Comparison of ENCODE assay signal across 19 mouse cellular contexts in genomic region chr4:130815860-130816259, GRCm38 (mm10). TPM values are rescaled to one million over a fixed set of nuclear protein-coding genes. Genes with fewer than 3 reads are reported as not detected.
DNase-seq lines count a peak whose midpoint lies in the region; ATAC-seq lines count a peak whose summit lies in the region.
"Had no signal": no experiment of that assay in that cellular context is flagged by ENCODE, and none has a peak within 500 bp of the region (broad histone marks: within the 10 kb centered on the region; RNA-seq: fewer than 3 reads in every experiment).

No protein-coding gene starts in this region.

- no peak overlapping the region for H3K9ac ChIP-seq in forebrain, embryonic 15.5 days (replicated peaks)
- no peak overlapping the region for H3K9ac ChIP-seq in limb, embryonic 15.5 days
- no peak overlapping the region for H3K9ac ChIP-seq in hindbrain, embryonic 14.5 days
- H3K9ac ChIP-seq: lung, embryonic 14.5 days had no signal

- DNase-seq in forebrain, embryonic 10.5 days (ENCODE audit: extremely low spot score, low spot score) = no peak
- DNase-seq in limb, embryonic 10.5 days (ENCODE audit: low spot score) = no peak
- DNase-seq in brain, adult 2 months (ENCODE audit: low read depth, low spot score) = peak; percentile 70
- DNase-seq in hindbrain, embryonic 14.5 days (ENCODE audit: low spot score) = no peak
- DNase-seq in kidney, postnatal 4 days = no peak
- DNase-seq in embryo, embryonic 11 days = no peak
- DNase-seq: adrenal gland, postnatal 14 days; cerebellum, adult 11 months; liver; lung, embryonic 14.5 days; retina, postnatal 1 day; thymus, adult 2 months had no signal

- no peak for ATAC-seq in forebrain, embryonic 15.5 days (replicated peaks)
- no peak for ATAC-seq in limb, embryonic 15.5 days (ENCODE audit: insufficient number of reproducible peaks, low FRiP score, low TSS enrichment, low read depth)
- no peak for ATAC-seq in hindbrain, embryonic 14.5 days (ENCODE audit: low FRiP score)
- ATAC-seq: inflammation-experienced regulatory T-cells, adult 6 months had no signal

- H3K27ac ChIP-seq in forebrain, embryonic 15.5 days (replicated peaks) = peak overlapping the region; percentile 91
- H3K27ac ChIP-seq in forebrain, embryonic 10.5 days = no peak overlapping the region
- H3K27ac ChIP-seq in limb, embryonic 15.5 days = peak overlapping the region; percentile 11; the same call in 1 of the 2 replicates
- no peak overlapping the region for H3K27ac ChIP-seq in limb, embryonic 10.5 days
- H3K27ac ChIP-seq in hindbrain, embryonic 14.5 days = 0 out of 2 replicates have a peak overlapping the region, but pooled peaks have one; percentile 87
- H3K27ac ChIP-seq: left cerebral cortex, adult 2 months had no signal

- H3K27me3 ChIP-seq in forebrain, embryonic 15.5 days = no peaks in the 10 kb centered on the region
- peaks cover 8% of the 10 kb centered on the region for H3K27me3 ChIP-seq in forebrain, embryonic 10.5 days (ENCODE audit: poor library complexity, severe bottlenecking)
- no peaks in the 10 kb centered on the region for H3K27me3 ChIP-seq in limb, embryonic 15.5 days
- H3K27me3 ChIP-seq in limb, embryonic 10.5 days (ENCODE audit: low read depth, poor library complexity, severe bottlenecking) = no peaks in the 10 kb centered on the region
- no peaks in the 10 kb centered on the region for H3K27me3 ChIP-seq in hindbrain, embryonic 14.5 days (ENCODE audit: control insufficient read depth, insufficient read depth, low read length)

- WGBS in forebrain, embryonic 15.5 days = 59% methylated on average over 8 of the region's 8 CpGs
- 86% methylated on average over 8 of the region's 8 CpGs for WGBS in forebrain, embryonic 10.5 days
- 74% methylated on average over 8 of the region's 8 CpGs for WGBS in limb, embryonic 15.5 days
- 85% methylated on average over 8 of the region's 8 CpGs for WGBS in limb, embryonic 10.5 days
- 86% methylated on average over 8 of the region's 8 CpGs for WGBS in hindbrain, embryonic 14.5 days

- peaks cover 52% of the 10 kb centered on the region for H3K4me1 ChIP-seq in forebrain, embryonic 15.5 days
- peaks cover 42% of the 10 kb centered on the region for H3K4me1 ChIP-seq in forebrain, embryonic 10.5 days
- H3K4me1 ChIP-seq in limb, embryonic 15.5 days = peaks cover 26% of the 10 kb centered on the region
- peaks cover 32% of the 10 kb centered on the region for H3K4me1 ChIP-seq in limb, embryonic 10.5 days
- H3K4me1 ChIP-seq in hindbrain, embryonic 14.5 days (replicated peaks; ENCODE audit: control insufficient read depth, insufficient read depth, low read length) = peaks cover 50% of the 10 kb centered on the region

- H3K36me3 ChIP-seq in forebrain, embryonic 15.5 days = peaks cover 7% of the 10 kb centered on the region; the same call in 1 of the 2 replicates
- H3K36me3 ChIP-seq in forebrain, embryonic 10.5 days (replicated peaks) = peaks cover 15% of the 10 kb centered on the region
- H3K36me3 ChIP-seq in limb, embryonic 15.5 days = peaks cover 10% of the 10 kb centered on the region; the same call in 1 of the 2 replicates
- H3K36me3 ChIP-seq in limb, embryonic 10.5 days = peaks cover 36% of the 10 kb centered on the region
- peaks cover 17% of the 10 kb centered on the region for H3K36me3 ChIP-seq in hindbrain, embryonic 14.5 days (replicated peaks; ENCODE audit: control insufficient read depth, insufficient read depth)
- H3K36me3 ChIP-seq: G1E had no signal

- no peak overlapping the region for H3K4me2 ChIP-seq in forebrain, embryonic 15.5 days (replicated peaks)
- no peak overlapping the region for H3K4me2 ChIP-seq in limb, embryonic 15.5 days
- H3K4me2 ChIP-seq in hindbrain, embryonic 14.5 days (replicated peaks) = no peak overlapping the region
- H3K4me2 ChIP-seq: lung, embryonic 14.5 days had no signal

- H3K4me3 ChIP-seq in forebrain, embryonic 15.5 days = no peak overlapping the region
- H3K4me3 ChIP-seq in forebrain, embryonic 10.5 days = no peak overlapping the region
- no peak overlapping the region for H3K4me3 ChIP-seq in limb, embryonic 15.5 days
- H3K4me3 ChIP-seq in limb, embryonic 10.5 days = no peak overlapping the region
- H3K4me3 ChIP-seq in hindbrain, embryonic 14.5 days (replicated peaks; ENCODE audit: low read length) = no peak overlapping the region
- H3K4me3 ChIP-seq: erythroblast, embryonic 14.5 days; layer of hippocampus, adult 2 months; left cerebral cortex, adult 2 months had no signal

- H3K9me3 ChIP-seq in forebrain, embryonic 15.5 days = no peaks in the 10 kb centered on the region
- H3K9me3 ChIP-seq in forebrain, embryonic 10.5 days = no peaks in the 10 kb centered on the region
- H3K9me3 ChIP-seq in limb, embryonic 15.5 days = no peaks in the 10 kb centered on the region
- H3K9me3 ChIP-seq in limb, embryonic 10.5 days (replicated peaks) = no peaks in the 10 kb centered on the region
- no peaks in the 10 kb centered on the region for H3K9me3 ChIP-seq in hindbrain, embryonic 14.5 days (ENCODE audit: control insufficient read depth, low read length)
- H3K9me3 ChIP-seq: G1E had no signal

RNA-seq across cellular contexts. Expression of gene Sdc3, which starts 23.5 kb away (rescaled TPM):
- polyA plus RNA-seq in forebrain, embryonic 15.5 days (2015; fragmentation: Nextera tagmentation; extraction: Ambion mirVana) = 84.9 and 85.7 TPM in 2 replicates
- polyA plus RNA-seq in forebrain, embryonic 10.5 days (2016; fragmentation: Nextera tagmentation; extraction: Ambion mirVana) = 17.8 and 18.7 TPM in 2 replicates
- polyA plus RNA-seq in limb, embryonic 15.5 days (2015; fragmentation: Nextera tagmentation; extraction: Ambion mirVana) = 34.9 and 39.4 TPM in 2 replicates
- polyA plus RNA-seq in limb, embryonic 10.5 days (2016; fragmentation: Nextera tagmentation; extraction: Ambion mirVana) = 26.7 and 38.1 TPM in 2 replicates
- 110 and 129 TPM in 2 replicates for polyA plus RNA-seq in hindbrain, embryonic 14.5 days (2014; fragmentation: Nextera tagmentation; extraction: Ambion mirVana)

Comparison
In these comparisons a context has a peak if more than half of its experiments do, and no peak if none do; other contexts are left out.
1. H3K27ac ChIP-seq: peak in forebrain, embryonic 15.5 days (single experiment), limb, embryonic 15.5 days (single experiment) and hindbrain, embryonic 14.5 days (single experiment); none in forebrain, embryonic 10.5 days (single experiment) and limb, embryonic 10.5 days (single experiment).